Mouse (Mus musculus) embryonic fibroblast, embryonic 13.5 days (primary cell): ENCODE data around the gene Iqschfp. TPM values are rescaled to one million over a fixed set of nuclear protein-coding genes. Genes with fewer than 3 reads are reported as not detected.

ENCODE experiments used
- H3K27ac ChIP-seq: 2 replicates; pipeline ENCODE4 v1.5.1; 2012; ENCODE audit warnings: low read length, control low read depth, inconsistent platforms; ENCODE audit not compliant: insufficient read depth
- H3K4me1 ChIP-seq: 2 replicates; pipeline ENCODE4 v1.6.1; 2011; ENCODE audit warnings: low read length; ENCODE audit not compliant: control insufficient read depth, insufficient read depth
- H3K4me3 ChIP-seq: 2 replicates; pipeline ENCODE4 v1.5.1; 2011; ENCODE audit warnings: mild to moderate bottlenecking, control low read depth, low read length; ENCODE audit not compliant: insufficient read depth
- CTCF ChIP-seq: IDR thresholded peaks from 2 replicates; pipeline ENCODE4 v1.5.1; 2011; ENCODE audit warnings: mild to moderate bottlenecking, control low read depth, low read length, moderate library complexity, borderline replicate concordance; ENCODE audit not compliant: insufficient read depth
- POLR2A ChIP-seq: IDR thresholded peaks from 2 replicates; pipeline ENCODE4 v1.6.1; 2011; ENCODE audit warnings: low read depth, mild to moderate bottlenecking, control low read depth, low read length, moderate library complexity
- polyA plus RNA-seq: library from polyadenylated mRNA; stranded (reverse); fragments of >200 nt; gene quantifications from 2 replicates; pipeline ENCODE4 v1.2.4, GENCODE M21; 2011; ENCODE audit warnings: low read depth; ENCODE audit not compliant: missing spikeins, insufficient read length

Iqschfp gene
- polyA plus RNA-seq, 1 experiment, result not detected

- H3K27ac ChIP-seq, result no peak overlapping the region
- H3K4me1 ChIP-seq, result peaks cover 2% of the 10 kb centered on the region; the same call in 1 of the 2 replicates
- TF ChIP-seq CTCF (no peak), POLR2A (no peak)
- H3K4me3 ChIP-seq, result no peak overlapping the region
Measured at GRCm38 (mm10) chr3:68252335-68252734, 360.3 kb downstream of the Iqschfp start.

GRCm38 (mm10) chr3:68262304-68262703 lies 370.3 kb downstream of the Iqschfp start:
- no peaks in the 10 kb centered on the region for H3K4me1 ChIP-seq
- no peak overlapping the region for H3K4me3 ChIP-seq
- TF ChIP-seq POLR2A (no peak), CTCF (no peak)

GRCm38 (mm10) chr3:68267905-68268304 lies 375.9 kb downstream of the Iqschfp start:
- Histone ChIP-seq H3K4me1 (no peaks in the 10 kb centered on the region), H3K27ac (no peak overlapping the region), H3K4me3 (no peak overlapping the region)
- TF ChIP-seq POLR2A (no peak), CTCF (no peak)

More at GRCm38 (mm10) chr3:68262304-68262703, 370.3 kb downstream of the Iqschfp start:
- no peak overlapping the region for H3K27ac ChIP-seq

GRCm38 (mm10) chr3:68269251-68269650 lies 377.2 kb downstream of the Iqschfp start:
- Histone ChIP-seq H3K4me3 (no peak overlapping the region), H3K27ac (no peak overlapping the region), H3K4me1 (no peaks in the 10 kb centered on the region)
- TF ChIP-seq CTCF (no peak), POLR2A (no peak)

- Histone ChIP-seq H3K4me3 (no peak overlapping the region), H3K27ac (no peak overlapping the region), H3K4me1 (no peaks in the 10 kb centered on the region)
- no peak for TF ChIP-seq CTCF
- TF ChIP-seq POLR2A, result no peak
Measured at GRCm38 (mm10) chr3:68270246-68270645, 378.2 kb downstream of the Iqschfp start.

- Histone ChIP-seq H3K4me3 (no peak overlapping the region), H3K27ac (no peak overlapping the region), H3K4me1 (no peaks in the 10 kb centered on the region)
- TF ChIP-seq POLR2A, result no peak
- no peak for TF ChIP-seq CTCF
Measured at GRCm38 (mm10) chr3:68271457-68271856, 379.4 kb downstream of the Iqschfp start.

GRCm38 (mm10) chr3:68271881-68272280 lies 379.8 kb downstream of the Iqschfp start:
- H3K4me3 ChIP-seq, result no peak overlapping the region
- no peaks in the 10 kb centered on the region for H3K4me1 ChIP-seq
- TF ChIP-seq CTCF, result no peak
- TF ChIP-seq POLR2A, result no peak
- H3K27ac ChIP-seq, result no peak overlapping the region

- Histone ChIP-seq H3K27ac (no peak overlapping the region), H3K4me3 (no peak overlapping the region), H3K4me1 (no peaks in the 10 kb centered on the region)
- no peak for TF ChIP-seq POLR2A
Measured at GRCm38 (mm10) chr3:68282844-68283594, 391.0 kb downstream of the Iqschfp start.

- H3K4me3 ChIP-seq, result no peak overlapping the region
- no peaks in the 10 kb centered on the region for H3K4me1 ChIP-seq
- TF ChIP-seq CTCF (no peak), POLR2A (no peak)
- H3K27ac ChIP-seq, result no peak overlapping the region
Measured at GRCm38 (mm10) chr3:68283595-68283991, 391.6 kb downstream of the Iqschfp start.

- no peak overlapping the region for H3K27ac ChIP-seq
- H3K4me3 ChIP-seq, result no peak overlapping the region
- H3K4me1 ChIP-seq, result no peaks in the 10 kb centered on the region
- no peak for TF ChIP-seq CTCF
Measured at GRCm38 (mm10) chr3:68284500-68284899, 392.5 kb downstream of the Iqschfp start.

- TF ChIP-seq POLR2A, result no peak
- Histone ChIP-seq H3K4me3 (no peak overlapping the region), H3K4me1 (no peaks in the 10 kb centered on the region), H3K27ac (no peak overlapping the region)
Measured at GRCm38 (mm10) chr3:68296752-68297151, 404.7 kb downstream of the Iqschfp start.
